Mouse (Mus musculus): ENCODE measurements around the gene Samd4b. TPM values are rescaled to one million over a fixed set of nuclear protein-coding genes. Genes with fewer than 3 reads are reported as not detected.
A peak's percentile ranks its signal among the peaks of the same experiment; 100 is the strongest.

Samd4b gene
- polyA plus RNA-seq, 1 experiment from 2014 or later = 25.2 TPM

DNA sequence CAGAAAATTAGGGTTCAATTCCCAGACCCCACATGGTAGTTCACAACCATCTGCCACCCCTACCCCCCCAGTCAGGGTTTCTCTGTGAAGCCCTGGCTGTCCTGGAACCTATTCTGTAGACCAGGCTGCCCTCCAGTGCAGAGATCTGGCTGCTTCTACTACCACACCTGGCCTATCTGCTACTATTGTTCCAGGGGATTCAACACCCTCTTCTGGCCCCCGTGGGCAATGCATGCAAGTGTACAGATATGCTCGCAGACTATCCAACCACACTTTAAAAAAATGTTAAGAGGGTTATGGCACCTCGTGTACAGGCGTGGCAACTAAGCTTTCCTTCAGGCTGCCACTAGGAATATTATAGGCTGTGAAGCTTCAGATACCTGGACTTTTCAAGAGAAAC, 185.1 kb downstream of the Samd4b start:
- 70% methylated on average over 4 of the region's 4 CpGs for WGBS
- no peaks in the 10 kb centered on the region for H3K27me3 ChIP-seq (ENCODE audit: control insufficient read depth, insufficient read depth, low read length)
- no peak overlapping the region for H3K27ac ChIP-seq (replicated peaks in 1 of 2; ENCODE audit: control insufficient read depth in 1 of 2, insufficient read depth in 1 of 2, low read depth in 2 of 2, low read length in 2 of 2)
- no peaks in the 10 kb centered on the region for H3K9me3 ChIP-seq (ENCODE audit: control insufficient read depth, low read length)
- peaks cover 94% of the 10 kb centered on the region for H3K36me3 ChIP-seq (ENCODE audit: control insufficient read depth, insufficient read depth, low read length)
- no peak overlapping the region for H3K4me3 ChIP-seq (ENCODE audit: control insufficient read depth in 1 of 2, insufficient read depth in 1 of 2, low read depth in 1 of 2, low read length in 2 of 2)
- H3K4me1 ChIP-seq (ENCODE audit: control insufficient read depth in 2 of 2, insufficient read depth in 2 of 2, low read length in 2 of 2) = peaks cover 0 to 6% of the 10 kb centered on the region in 2 experiments; a peak in 2 of 4 replicates
- no peak overlapping the region for H3K9ac ChIP-seq (ENCODE audit: low read length)
- no peak for ATAC-seq (ENCODE audit: insufficient number of reproducible peaks, insufficient read depth, low FRiP score, low read depth)
- no peak overlapping the region for H3K4me2 ChIP-seq (ENCODE audit: low read length)

DNA sequence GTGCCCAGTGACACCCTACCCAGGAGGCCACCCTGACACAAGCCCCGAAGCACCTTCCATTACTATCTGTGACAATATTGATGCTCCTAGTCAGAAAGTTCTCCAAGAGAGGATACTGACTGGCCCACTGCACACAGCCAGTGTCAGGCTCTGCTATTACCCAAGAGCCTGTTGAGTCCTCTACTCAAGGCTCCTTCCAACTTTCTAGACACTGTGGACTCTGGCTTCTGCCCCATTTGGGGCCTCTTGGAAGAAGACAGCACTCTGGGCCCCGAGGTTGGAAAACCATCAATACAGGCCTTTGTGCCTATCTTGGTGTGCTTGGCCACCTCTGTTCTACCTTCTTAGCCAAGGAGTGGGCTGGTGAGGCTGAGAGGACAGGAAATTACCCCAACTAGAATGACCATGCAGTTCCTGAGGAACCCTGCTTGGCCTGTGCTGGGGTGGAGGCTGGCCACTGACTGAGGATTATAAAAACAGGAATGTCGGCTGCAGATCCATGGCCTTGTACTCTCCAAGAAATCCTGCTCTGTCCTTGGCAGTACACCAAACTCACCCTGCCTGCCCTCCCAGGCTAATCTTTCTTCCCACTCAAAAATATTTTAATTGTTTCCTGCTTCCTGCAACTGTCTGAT, 187.0 kb downstream of the Samd4b start:
- ATAC-seq (ENCODE audit: insufficient number of reproducible peaks, insufficient read depth, low FRiP score, low read depth) = no peak
- Histone ChIP-seq H3K36me3 (ENCODE audit: control insufficient read depth, insufficient read depth, low read length) (peaks cover 96% of the 10 kb centered on the region), H3K4me3 (ENCODE audit: control insufficient read depth in 1 of 2, insufficient read depth in 1 of 2, low read depth in 1 of 2, low read length in 2 of 2) (no peak overlapping the region), H3K9me3 (ENCODE audit: control insufficient read depth, low read length) (no peaks in the 10 kb centered on the region), H3K27me3 (ENCODE audit: control insufficient read depth, insufficient read depth, low read length) (no peaks in the 10 kb centered on the region), H3K9ac (ENCODE audit: low read length) (no peak overlapping the region), H3K4me2 (ENCODE audit: low read length) (no peak overlapping the region), H3K4me1 (ENCODE audit: control insufficient read depth in 2 of 2, insufficient read depth in 2 of 2, low read length in 2 of 2) (peaks cover 0 to 6% of the 10 kb centered on the region in 2 experiments; a peak in 2 of 4 replicates), H3K27ac (replicated peaks in 1 of 2; ENCODE audit: control insufficient read depth in 1 of 2, insufficient read depth in 1 of 2, low read depth in 2 of 2, low read length in 2 of 2) (peak overlapping the region in 1 of 2 experiments; percentile 24; a peak in 2 of 4 replicates)
- WGBS = 65% methylated on average over 3 of the region's 3 CpGs

DNA sequence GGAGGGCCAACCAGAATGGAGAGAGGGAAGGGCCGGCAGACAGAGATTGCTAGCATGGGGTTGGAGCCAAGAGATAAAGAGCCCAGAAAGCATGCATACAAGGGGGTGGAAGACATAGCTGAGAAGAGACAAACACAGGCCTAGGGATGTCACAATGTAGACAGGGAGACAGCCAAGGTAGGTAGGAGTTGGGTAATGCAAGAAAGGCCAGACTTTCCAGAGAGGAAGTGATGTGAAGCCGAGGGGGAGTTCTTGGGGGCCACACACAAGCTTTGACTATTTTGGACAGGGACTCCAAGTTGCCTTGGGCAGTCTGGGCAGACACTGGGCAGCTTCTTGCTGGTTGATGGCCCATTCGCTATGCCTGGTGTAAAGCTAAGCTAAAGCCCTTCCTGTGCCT, 196.0 kb downstream of the Samd4b start:
- H3K9ac ChIP-seq (ENCODE audit: low read length) = no peak overlapping the region
- no peaks in the 10 kb centered on the region for H3K9me3 ChIP-seq (ENCODE audit: control insufficient read depth, low read length)
- no peak overlapping the region for H3K27ac ChIP-seq (replicated peaks in 1 of 2; ENCODE audit: control insufficient read depth in 1 of 2, insufficient read depth in 1 of 2, low read depth in 2 of 2, low read length in 2 of 2)
- H3K36me3 ChIP-seq (ENCODE audit: control insufficient read depth, insufficient read depth, low read length) = peaks cover 100% of the 10 kb centered on the region
- H3K4me1 ChIP-seq (ENCODE audit: control insufficient read depth in 2 of 2, insufficient read depth in 2 of 2, low read length in 2 of 2) = no peaks in the 10 kb centered on the region
- no peak for ATAC-seq (ENCODE audit: insufficient number of reproducible peaks, insufficient read depth, low FRiP score, low read depth)
- H3K27me3 ChIP-seq (ENCODE audit: control insufficient read depth, insufficient read depth, low read length) = no peaks in the 10 kb centered on the region
- 69% methylated on average over 3 of the region's 3 CpGs for WGBS
- no peak overlapping the region for H3K4me2 ChIP-seq (ENCODE audit: low read length)
- no peak overlapping the region for H3K4me3 ChIP-seq (ENCODE audit: control insufficient read depth in 1 of 2, insufficient read depth in 1 of 2, low read depth in 1 of 2, low read length in 2 of 2)

DNA sequence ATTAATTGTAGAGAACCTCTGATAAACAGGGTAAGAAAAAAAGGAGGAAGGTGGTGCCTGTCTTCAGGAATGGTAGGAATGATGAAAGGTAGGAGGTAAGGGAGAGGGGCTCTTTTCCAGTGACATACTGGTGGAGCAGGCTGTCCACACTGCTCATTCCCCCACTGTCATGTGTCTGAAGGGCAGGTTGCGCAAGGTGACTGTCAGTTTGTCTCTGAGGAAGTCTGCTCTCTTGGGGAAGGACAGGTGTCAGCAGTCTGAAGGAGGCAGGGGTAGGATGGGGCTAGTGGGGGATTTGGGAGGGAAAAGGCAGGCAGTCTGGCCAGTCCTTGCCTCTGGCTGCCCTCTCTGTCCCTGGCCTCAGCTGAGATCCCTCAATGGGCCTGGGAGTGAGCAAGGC, 196.9 kb downstream of the Samd4b start:
- no peak for ATAC-seq (ENCODE audit: insufficient number of reproducible peaks, insufficient read depth, low FRiP score, low read depth)
- Histone ChIP-seq H3K4me3 (ENCODE audit: control insufficient read depth in 1 of 2, insufficient read depth in 1 of 2, low read depth in 1 of 2, low read length in 2 of 2) (no peak overlapping the region), H3K9me3 (ENCODE audit: control insufficient read depth, low read length) (no peaks in the 10 kb centered on the region), H3K27ac (replicated peaks in 1 of 2; ENCODE audit: control insufficient read depth in 1 of 2, insufficient read depth in 1 of 2, low read depth in 2 of 2, low read length in 2 of 2) (no peak overlapping the region), H3K9ac (ENCODE audit: low read length) (no peak overlapping the region), H3K4me2 (ENCODE audit: low read length) (no peak overlapping the region), H3K4me1 (ENCODE audit: control insufficient read depth in 2 of 2, insufficient read depth in 2 of 2, low read length in 2 of 2) (no peaks in the 10 kb centered on the region), H3K27me3 (ENCODE audit: control insufficient read depth, insufficient read depth, low read length) (no peaks in the 10 kb centered on the region), H3K36me3 (ENCODE audit: control insufficient read depth, insufficient read depth, low read length) (peaks cover 100% of the 10 kb centered on the region)
- 96% methylated on average over 1 of the region's 1 CpGs for WGBS

DNA sequence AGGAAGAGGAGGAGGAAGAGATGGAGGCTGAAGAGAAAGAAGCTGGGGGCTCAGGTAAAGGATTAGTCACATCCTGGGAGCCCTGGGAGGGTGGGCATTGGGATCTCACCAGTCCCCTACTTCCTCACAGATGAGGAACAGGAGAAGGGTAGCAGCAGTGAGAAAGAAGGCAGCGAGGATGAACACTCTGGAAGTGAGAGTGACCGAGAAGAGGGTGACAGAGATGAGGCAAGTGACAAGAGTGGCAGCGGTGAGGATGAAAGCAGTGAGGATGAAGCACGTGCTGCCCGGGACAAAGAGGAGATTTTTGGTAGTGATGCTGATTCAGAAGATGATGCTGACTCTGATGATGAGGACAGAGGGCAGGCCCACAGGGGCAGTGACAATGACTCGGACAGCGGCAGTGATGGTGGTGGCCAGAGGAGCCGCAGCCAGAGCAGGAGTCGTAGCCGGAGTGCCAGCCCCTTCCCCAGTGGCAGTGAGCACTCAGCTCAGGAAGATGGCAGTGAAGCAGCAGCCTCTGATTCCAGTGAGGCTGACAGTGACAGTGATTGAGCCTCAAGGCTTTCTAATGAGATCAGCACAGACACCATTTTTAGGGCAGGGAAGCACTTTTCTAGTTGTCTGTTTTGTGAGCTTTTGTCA, 199.1 kb downstream of the Samd4b start:
- Histone ChIP-seq H3K9ac (ENCODE audit: low read length) (no peak overlapping the region), H3K27ac (replicated peaks in 1 of 2; ENCODE audit: control insufficient read depth in 1 of 2, insufficient read depth in 1 of 2, low read depth in 2 of 2, low read length in 2 of 2) (no peak overlapping the region), H3K36me3 (ENCODE audit: control insufficient read depth, insufficient read depth, low read length) (peaks cover 91% of the 10 kb centered on the region), H3K9me3 (ENCODE audit: control insufficient read depth, low read length) (no peaks in the 10 kb centered on the region), H3K4me3 (ENCODE audit: control insufficient read depth in 1 of 2, insufficient read depth in 1 of 2, low read depth in 1 of 2, low read length in 2 of 2) (no peak overlapping the region), H3K4me2 (ENCODE audit: low read length) (no peak overlapping the region), H3K4me1 (ENCODE audit: control insufficient read depth in 2 of 2, insufficient read depth in 2 of 2, low read length in 2 of 2) (peaks cover 0 to 3% of the 10 kb centered on the region in 2 experiments; a peak in 1 of 4 replicates), H3K27me3 (ENCODE audit: control insufficient read depth, insufficient read depth, low read length) (no peaks in the 10 kb centered on the region)
- WGBS = 89% methylated on average over 10 of the region's 10 CpGs
- no peak for ATAC-seq (ENCODE audit: insufficient number of reproducible peaks, insufficient read depth, low FRiP score, low read depth)

DNA sequence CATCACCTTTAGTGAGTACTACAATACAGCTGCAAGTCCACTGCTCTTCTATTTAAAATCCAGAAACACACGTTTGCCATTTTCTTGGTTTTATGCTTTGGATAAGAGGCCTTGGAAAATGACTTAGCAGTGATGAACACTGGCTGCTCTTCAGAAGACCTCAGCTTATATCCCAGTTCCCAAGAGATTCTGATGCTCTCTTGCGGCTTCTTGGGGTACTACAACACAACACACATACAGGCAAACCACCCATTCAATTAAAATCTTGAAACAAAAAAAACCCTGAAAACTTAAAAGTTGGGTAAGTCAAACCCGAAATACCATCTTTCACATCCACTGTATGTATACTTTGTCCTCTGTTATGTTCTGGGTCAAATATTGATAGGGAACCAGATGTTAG, 199.9 kb downstream of the Samd4b start:
- no peak for ATAC-seq (ENCODE audit: insufficient number of reproducible peaks, insufficient read depth, low FRiP score, low read depth)
- 55% methylated on average over 3 of the region's 3 CpGs for WGBS

DNA sequence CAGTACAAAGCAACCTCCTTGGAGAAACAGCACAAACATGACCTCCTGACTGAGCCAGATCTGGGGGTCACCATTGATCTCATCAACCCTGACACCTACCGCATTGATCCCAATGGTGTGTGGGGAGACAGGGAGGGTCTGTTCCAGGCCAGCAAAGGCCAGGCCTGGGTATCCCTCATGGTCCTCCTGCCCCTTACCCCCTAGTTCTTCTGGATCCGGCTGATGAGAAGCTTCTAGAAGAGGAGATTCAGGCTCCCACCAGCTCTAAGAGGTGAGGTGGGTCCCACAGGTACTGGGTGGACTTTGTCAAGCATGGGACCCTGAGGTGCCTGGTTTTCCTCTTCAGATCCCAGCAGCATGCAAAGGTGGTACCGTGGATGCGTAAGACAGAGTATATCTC, 202.5 kb downstream of the Samd4b start:
- H3K4me2 ChIP-seq (ENCODE audit: low read length) = no peak overlapping the region
- peaks cover 63% of the 10 kb centered on the region for H3K36me3 ChIP-seq (ENCODE audit: control insufficient read depth, insufficient read depth, low read length)
- H3K27me3 ChIP-seq (ENCODE audit: control insufficient read depth, insufficient read depth, low read length) = no peaks in the 10 kb centered on the region
- H3K9ac ChIP-seq (ENCODE audit: low read length) = no peak overlapping the region
- no peak overlapping the region for H3K4me3 ChIP-seq (ENCODE audit: control insufficient read depth in 1 of 2, insufficient read depth in 1 of 2, low read depth in 1 of 2, low read length in 2 of 2)
- H3K27ac ChIP-seq (replicated peaks in 1 of 2; ENCODE audit: control insufficient read depth in 1 of 2, insufficient read depth in 1 of 2, low read depth in 2 of 2, low read length in 2 of 2) = no peak overlapping the region
- H3K9me3 ChIP-seq (ENCODE audit: control insufficient read depth, low read length) = no peaks in the 10 kb centered on the region
- WGBS = 93% methylated on average over 4 of the region's 4 CpGs
- ATAC-seq (ENCODE audit: insufficient number of reproducible peaks, insufficient read depth, low FRiP score, low read depth) = no peak
- peaks cover 3 to 11% of the 10 kb centered on the region in 2 experiments; a peak in 3 of 4 replicates for H3K4me1 ChIP-seq (ENCODE audit: control insufficient read depth in 2 of 2, insufficient read depth in 2 of 2, low read length in 2 of 2)

More for the DNA sequence above, 199.9 kb downstream of the Samd4b start:
- no peaks in the 10 kb centered on the region for H3K27me3 ChIP-seq (ENCODE audit: control insufficient read depth, insufficient read depth, low read length)
- H3K4me2 ChIP-seq (ENCODE audit: low read length) = no peak overlapping the region
- peaks cover 3 to 6% of the 10 kb centered on the region in 2 experiments; a peak in 2 of 4 replicates for H3K4me1 ChIP-seq (ENCODE audit: control insufficient read depth in 2 of 2, insufficient read depth in 2 of 2, low read length in 2 of 2)
- no peak overlapping the region for H3K4me3 ChIP-seq (ENCODE audit: control insufficient read depth in 1 of 2, insufficient read depth in 1 of 2, low read depth in 1 of 2, low read length in 2 of 2)
- peaks cover 83% of the 10 kb centered on the region for H3K36me3 ChIP-seq (ENCODE audit: control insufficient read depth, insufficient read depth, low read length)
- H3K9ac ChIP-seq (ENCODE audit: low read length) = no peak overlapping the region
- H3K9me3 ChIP-seq (ENCODE audit: control insufficient read depth, low read length) = no peaks in the 10 kb centered on the region
- H3K27ac ChIP-seq (replicated peaks in 1 of 2; ENCODE audit: control insufficient read depth in 1 of 2, insufficient read depth in 1 of 2, low read depth in 2 of 2, low read length in 2 of 2) = no peak overlapping the region
